Mouse (Mus musculus) heart, postnatal 10 days (tissue): ENCODE measurements around the gene Artn. TPM values are rescaled to one million over a fixed set of nuclear protein-coding genes. Genes with fewer than 3 reads are reported as not detected.

ENCODE experiments used
- DNase-seq, 2 experiments: peaks; one replicate each; pipeline ENCODE4 v3.0.0; 2021
- intact Hi-C: fragments of 180-260 bp; cut with DNase I; formaldehyde crosslinking; loops from one replicate; pipeline ENCODE4 v1.15.1; 2025
- total RNA-seq, 2 experiments: library from RNA; stranded (reverse); gene quantifications; 2 replicates each; pipeline ENCODE4 v1.2.3; 2021

Artn gene
- total RNA-seq, 2 experiments from 2014 or later, result 0.22 to 0.43 TPM

DNA sequence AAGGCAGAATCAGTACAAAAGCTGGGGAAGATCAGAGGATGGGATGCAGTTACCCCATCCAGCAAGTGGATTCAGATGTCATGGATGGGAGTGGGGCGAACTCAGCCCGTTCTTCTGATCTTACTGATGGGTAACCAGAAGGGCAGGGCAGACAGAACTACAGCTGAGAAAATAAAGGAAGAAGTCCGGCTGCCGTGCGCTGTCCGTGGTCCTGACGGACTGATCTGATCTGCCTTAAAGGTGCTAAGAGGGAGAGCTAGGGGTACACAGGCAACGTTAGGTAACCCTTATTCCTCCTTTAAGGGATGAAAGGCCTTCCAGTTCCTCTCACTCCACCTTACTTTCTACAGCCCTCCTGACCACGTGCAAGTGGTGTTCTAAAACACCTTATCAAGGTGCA, 36.2 kb downstream of the Artn start:
- intact Hi-C loops, result no loop called here
- DNase-seq, result peak; percentile 49 to 68

- intact Hi-C loops, result loop anchor here (2.0 kb wide), 1 partner anchor 23 kb away; the partner anchor contains the start of gene Ipo13
- DNase-seq, result peak; percentile 88 to 91
Observed at GRCm38 (mm10) chr4:117891738-117892161, 37.8 kb downstream of the Artn start, which contains the start of gene Dph2. Gene Dph2, minus strand, starts transcription at chr4:117892032.

GRCm38 (mm10) chr4:117890750-117891149, 38.8 kb downstream of the Artn start:
- intact Hi-C loops, result loop anchor here (2.0 kb wide), 1 partner anchor 24 kb away; the partner anchor contains the start of gene Ipo13

DNA sequence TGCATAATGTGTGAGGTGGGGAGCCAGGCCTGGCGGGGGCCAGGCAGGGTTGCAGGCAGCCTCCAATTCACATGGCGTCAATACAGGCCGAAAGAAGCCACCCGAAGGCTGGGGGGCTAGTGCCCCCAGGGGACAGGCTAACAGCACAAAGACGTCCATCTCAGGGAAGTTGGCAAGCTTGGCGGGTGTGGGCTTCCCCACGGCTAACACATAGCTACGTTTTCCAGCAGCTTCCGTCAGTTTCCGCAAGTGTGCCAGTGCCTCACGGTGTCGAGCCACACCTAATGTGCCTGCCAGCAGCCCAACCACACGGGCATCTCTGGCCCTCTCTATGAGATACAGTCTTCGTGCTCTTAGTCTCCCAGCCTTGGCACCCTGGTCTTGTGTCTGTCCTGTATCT, 39.5 kb downstream of the Artn start:
- no peak for DNase-seq
- intact Hi-C loops, result loop anchor here (2.0 kb wide), 1 partner anchor 25 kb away; the partner anchor contains the start of gene Ipo13

More at GRCm38 (mm10) chr4:117890750-117891149, 38.8 kb downstream of the Artn start:
- DNase-seq, result no peak

DNA sequence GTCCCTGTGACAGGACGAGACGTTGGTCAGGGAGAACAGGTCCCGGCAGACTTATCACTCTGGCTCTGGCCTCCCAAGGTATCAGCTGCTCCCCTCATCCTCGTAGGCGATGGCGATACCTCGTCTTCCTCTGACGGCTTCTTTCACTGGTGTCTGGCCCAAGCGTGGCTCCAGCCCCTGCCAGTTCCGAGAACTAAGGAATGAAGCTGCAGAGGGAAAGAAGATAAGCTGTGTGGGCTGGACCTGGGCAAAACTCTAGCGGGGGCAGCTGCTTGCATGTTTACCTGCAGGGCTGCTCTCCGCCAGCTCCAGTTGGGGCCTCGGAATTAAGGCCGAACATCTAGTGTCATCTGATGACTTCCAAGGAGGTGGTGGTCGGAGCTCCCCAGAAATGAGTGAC, 40.1 kb downstream of the Artn start:
- no peak for DNase-seq
- intact Hi-C loops, result no loop called here

GRCm38 (mm10) chr4:117887920-117888319, 41.6 kb downstream of the Artn start:
- intact Hi-C loops, result no loop called here
- DNase-seq, result no peak

DNA sequence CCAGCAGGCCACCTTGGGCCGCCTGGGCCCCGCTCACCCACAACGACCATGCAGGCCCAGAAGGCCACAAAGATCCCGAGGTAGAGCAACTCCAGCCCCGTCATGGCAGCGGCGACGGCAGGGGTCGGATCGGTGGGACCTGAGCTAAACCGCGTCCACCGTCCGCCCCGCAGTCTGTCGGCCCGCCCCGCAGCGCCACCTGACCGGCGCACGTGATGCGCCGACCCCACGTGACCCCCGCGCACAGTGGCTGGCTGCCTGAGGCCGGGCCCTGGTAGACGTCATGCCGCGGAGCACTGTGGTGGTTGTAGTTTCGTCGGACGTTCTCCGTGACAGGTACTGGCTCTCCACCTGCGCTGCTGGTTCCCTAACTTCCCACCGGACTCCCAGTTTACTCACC, 42.4 kb downstream of the Artn start, which contains the start of gene Atp6v0b:
TSS of gene Atp6v0b (minus strand) at position 201 of the 400 bp plus-strand sequence.
- intact Hi-C loops, result no loop called here
- peak; percentile 95 for DNase-seq

- intact Hi-C loops, result no loop called here
Observed at GRCm38 (mm10) chr4:117886644-117887043, 42.9 kb downstream of the Artn start.

GRCm38 (mm10) chr4:117885994-117886393, 43.6 kb downstream of the Artn start:
- DNase-seq, result no peak
- intact Hi-C loops, result no loop called here

More at GRCm38 (mm10) chr4:117886644-117887043, 42.9 kb downstream of the Artn start:
- DNase-seq, result peak in 1 of 2 experiments; percentile 27

- no peak for DNase-seq
- intact Hi-C loops, result no loop called here
Observed at GRCm38 (mm10) chr4:117885093-117885492, 44.5 kb downstream of the Artn start.

DNA sequence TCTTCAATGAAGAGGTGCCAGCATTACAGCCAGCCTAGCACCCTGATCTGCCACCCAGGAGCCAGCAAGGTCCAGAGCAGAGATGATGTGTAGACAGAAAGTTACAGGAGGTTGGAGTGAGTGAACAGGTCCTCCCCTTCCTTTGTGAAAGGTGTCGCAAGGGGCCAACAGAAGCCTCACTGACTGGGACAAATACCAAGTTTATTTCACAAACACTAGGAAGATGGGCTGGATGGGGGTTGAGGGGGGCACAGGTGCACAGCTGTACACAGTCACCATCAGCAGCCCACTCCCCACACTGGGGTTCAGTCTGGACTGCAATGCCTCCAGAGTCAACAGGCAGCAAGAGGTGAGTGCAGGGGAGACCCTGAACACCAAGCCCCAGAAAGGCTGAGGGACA, 45.4 kb downstream of the Artn start:
- intact Hi-C loops, result no loop called here
- DNase-seq, result no peak

DNA sequence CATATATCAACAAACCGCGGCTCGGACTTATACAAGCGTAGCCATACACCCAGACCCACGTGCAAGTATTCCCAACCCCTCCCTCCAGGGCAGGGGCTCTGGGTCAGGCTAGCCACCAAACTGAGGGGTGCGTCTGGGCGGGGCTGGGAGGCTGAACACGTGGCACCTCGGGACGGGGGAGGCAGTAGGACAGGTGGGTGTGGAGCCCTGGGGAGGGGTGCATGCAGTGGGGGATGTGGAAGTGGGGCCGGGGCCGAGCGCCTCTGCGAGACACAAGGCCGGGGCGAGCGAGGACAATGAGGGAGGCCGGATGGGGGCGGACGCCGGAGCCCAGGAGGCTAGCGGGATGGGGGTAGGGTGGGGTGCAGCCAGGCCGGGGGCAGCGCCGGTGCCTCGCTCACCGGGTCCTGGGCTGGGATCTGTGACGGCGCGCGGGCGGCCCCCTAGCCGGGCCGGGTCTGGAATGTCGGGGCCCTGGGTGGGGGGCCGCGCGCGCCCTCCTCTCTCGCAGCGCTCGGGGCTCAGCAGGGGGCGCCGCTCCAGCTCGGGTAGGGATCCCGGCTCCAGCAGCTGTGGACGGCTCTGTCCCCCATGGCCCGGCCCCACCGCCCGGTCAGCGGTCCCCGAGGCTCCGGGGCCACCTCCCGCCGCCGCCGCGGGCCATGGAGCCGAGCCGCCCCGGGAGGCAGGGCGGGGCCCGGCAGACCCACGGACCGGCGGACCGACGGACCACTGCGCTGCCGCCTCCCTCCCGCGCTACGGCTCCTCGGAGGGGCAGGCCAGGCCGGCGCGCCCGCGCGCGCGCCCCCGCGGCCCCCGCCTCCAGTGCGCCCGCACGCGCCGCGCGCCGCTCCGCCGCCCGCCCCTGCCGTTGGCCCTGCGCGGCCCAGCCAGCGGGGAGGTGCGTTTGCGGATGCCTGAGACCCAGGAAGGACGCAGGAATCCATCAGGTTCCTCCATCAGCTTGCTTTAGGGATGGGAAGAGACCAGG, 46.6 kb downstream of the Artn start, which contains the start of gene B4galt2:
TSS of gene B4galt2 (minus strand) at position 787 of the 991 bp plus-strand sequence.
- intact Hi-C loops, result loop anchor here (1.0 kb wide), 1 partner anchor 200 kb away; no protein-coding TSS in a partner anchor
- DNase-seq, result peak; percentile 67 to 68

- no peak for DNase-seq
- intact Hi-C loops, result no loop called here
Observed at GRCm38 (mm10) chr4:117878703-117879102, 50.9 kb downstream of the Artn start.

DNA sequence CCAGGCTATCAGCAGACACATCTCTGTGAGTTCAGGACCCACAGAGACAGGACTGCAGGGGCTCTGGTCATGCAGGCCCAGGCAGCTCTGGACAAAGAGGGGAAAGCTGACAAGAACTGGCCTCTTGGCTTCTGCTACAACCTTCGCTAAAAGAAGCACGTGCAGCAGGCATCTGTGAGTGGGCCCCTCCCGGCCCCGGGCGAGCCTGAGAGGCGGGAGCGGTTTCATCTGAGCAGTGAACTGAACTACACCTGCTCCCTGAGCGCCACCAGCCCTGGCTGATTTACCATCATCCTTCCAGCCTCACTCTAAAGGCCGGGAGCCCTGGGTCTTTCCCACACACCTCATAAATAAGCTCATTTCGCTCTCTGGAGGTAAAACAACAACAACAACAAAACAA, 51.3 kb downstream of the Artn start:
- no peak for DNase-seq
- intact Hi-C loops, result no loop called here

Other genes starting within 250 kb of the Artn start
- gene Dmap1, start 247.5 kb downstream of the Artn start, total RNA-seq, result 10 to 100 TPM; 21.6 to 22.9 TPM
- not detected for gene Gm12845, start 205.4 kb downstream of the Artn start, total RNA-seq
- gene Klf17, start 164.1 kb downstream of the Artn start, total RNA-seq, result not detected
- gene Slc6a9, start 95.3 kb downstream of the Artn start, total RNA-seq, result 1 to 10 TPM; 5.0 to 5.5 TPM
- gene Ccdc24, start 57.2 kb downstream of the Artn start, total RNA-seq, result under 1 TPM; 0.36 to 0.55 TPM
- gene B4galt2, start 46.3 kb downstream of the Artn start, total RNA-seq, result 10 to 100 TPM; 13.7 to 15.6 TPM
- gene Atp6v0b, start 42.4 kb downstream of the Artn start, total RNA-seq, result 100 to 1,000 TPM; 133 to 134 TPM
- gene Dph2, start 37.7 kb downstream of the Artn start, total RNA-seq, result 1 to 10 TPM; 2.8 to 4.8 TPM
- 10 to 100 TPM; 50.9 to 61.5 TPM for gene Ipo13, start 14.8 kb downstream of the Artn start, total RNA-seq
- gene St3gal3, start 205.2 kb upstream of the Artn start, total RNA-seq, result 10 to 100 TPM; 31.1 to 31.5 TPM